Mouse (Mus musculus) embryo, embryonic 11 days (tissue): ENCODE measurements at regions not wholly inside any gene's neighbourhood (a gene's known extent, or its start where the extent isn't known, plus 50 kb on each side); places are given as distances from the start of the nearest gene placed in this dataset.
"Not testable (repeated sequence)": the region's sequence is repeated elsewhere in the genome, so short reads cannot be mapped to it uniquely, and the experiment has no call there.

ENCODE experiments used
- DNase-seq: peaks from one replicate; pipeline ENCODE4 v3.0.0-alpha.2; 2015

- no peak for DNase-seq
These were observed 515.7 kb upstream of the Stxbp6 start for GRCm38 (mm10) chr12:45590191-45590590.

DNA sequence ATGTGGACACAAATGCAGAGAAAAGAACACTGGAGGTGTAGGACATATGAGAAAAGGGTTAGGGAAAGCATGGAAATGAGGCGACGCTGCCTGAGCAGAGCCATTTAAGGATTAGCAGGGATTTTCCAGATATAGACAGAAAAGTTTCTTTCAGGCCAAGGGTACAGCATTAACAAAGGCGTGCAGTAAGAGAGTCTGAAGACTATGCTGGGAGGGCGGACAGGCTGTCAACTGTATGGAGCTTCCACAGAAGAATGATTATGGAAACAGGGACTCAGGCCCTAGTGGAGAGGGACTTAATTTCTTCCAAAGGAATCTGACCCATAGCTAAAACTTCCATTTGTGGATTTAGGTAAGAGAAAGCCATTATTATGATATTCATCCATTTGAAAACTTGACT is 511.3 kb upstream of the Stxbp6 start:
- DNase-seq, result no peak

DNA sequence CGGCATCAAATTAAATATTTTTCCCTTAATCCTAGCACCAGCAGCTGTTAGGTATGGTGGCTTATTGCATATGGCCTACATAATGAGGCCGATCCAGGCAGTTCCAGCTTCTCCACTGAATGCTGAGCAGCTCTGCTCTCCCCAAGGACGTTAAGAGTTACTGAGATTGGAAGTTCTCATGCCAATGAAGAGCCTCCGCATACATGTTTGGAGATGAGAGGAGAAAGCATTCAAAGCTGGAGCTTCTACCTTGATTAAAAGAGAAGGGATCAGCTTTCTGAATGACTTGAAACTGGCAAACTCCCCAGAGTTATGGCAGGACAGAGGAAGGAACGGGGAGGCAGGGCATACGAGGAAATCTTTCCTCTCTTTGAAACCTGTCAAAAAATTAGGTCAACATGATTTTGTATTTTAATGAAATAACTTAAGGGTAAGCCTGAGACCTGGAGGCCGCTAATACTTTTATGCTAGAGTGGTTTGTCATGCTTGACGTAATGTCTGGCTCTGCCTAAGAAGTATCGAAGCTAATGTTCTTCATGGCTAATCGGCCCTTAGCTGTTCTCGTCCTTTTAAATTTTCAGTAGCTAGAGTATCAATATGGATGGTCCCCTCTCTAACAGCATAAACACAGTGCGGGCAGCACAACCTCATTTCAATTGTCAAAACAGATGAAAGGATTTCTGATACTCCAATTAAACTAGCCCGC is 489.0 kb upstream of the Stxbp6 start:
- DNase-seq, result peak; percentile 19

DNA sequence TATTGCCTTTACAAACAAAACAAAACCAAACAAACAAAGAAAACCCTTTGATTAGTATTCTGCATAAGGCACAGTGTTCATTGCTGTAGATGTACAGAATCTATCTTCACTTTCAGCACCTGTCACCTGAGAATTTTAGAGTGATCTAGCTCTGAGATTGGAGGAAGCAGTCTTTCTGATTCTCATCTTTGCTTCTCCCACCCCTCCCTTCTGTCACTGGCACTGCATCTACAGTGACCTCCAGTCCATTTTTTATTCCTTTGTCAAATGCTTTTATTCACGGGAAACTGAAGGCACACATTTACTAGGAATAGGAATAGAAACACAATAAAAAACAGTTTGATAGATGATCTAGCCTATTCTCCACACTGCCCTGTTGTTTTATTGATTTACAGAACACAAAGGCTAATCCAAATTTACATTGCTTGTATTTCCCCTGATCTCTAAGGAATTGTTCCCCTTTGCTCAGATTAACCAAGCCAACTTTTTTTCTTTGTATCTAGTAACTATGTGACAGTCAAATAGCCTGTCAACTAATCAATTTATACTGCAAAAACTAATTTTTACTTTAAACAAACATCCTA is 488.2 kb upstream of the Stxbp6 start:
- no peak for DNase-seq

DNA sequence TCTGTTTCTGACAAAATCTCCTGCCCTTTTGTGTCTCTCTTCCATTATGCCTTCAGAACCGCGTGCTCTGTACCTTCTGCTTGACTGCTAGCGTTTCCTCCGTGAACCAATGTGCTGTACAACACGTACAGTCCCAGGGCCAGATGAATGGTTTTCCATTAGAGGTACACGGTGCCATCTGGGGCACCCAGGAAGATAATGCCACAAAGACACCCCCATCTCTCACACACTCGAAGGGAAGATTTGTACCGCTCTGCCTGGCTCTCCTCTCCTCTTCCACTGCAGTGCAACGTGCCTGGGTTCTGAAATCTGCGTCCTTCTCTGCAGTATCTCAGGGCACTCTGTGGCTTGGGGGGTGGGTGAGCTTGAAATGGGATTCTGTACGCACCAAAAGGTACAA is 487.4 kb upstream of the Stxbp6 start:
- no peak for DNase-seq

GRCm38 (mm10) chr12:45561362-45561761 is 486.9 kb upstream of the Stxbp6 start:
- no peak for DNase-seq

- DNase-seq, result not testable (repeated sequence)
These were observed 475.4 kb upstream of the Stxbp6 start for GRCm38 (mm10) chr12:45549906-45550305.

DNA sequence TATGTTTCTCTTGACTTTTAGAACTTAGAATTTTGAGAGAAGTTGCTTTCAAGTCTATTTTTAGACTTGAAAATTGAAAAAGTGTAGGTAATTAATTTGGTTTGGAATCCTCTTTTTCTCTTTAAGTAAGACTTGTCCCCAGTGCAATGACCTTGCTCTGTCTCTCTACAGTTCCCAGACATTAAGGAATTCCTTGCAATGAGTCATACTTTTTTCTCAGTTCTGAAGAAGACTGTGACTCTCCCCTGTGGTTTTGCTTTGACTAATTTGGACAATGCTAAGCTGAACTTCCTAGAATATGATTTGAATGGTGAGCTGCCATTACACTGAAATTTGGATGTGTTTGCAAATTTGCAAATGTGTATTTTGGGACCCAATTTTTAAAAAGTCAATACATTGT is 445.0 kb upstream of the Stxbp6 start:
- no peak for DNase-seq

- no peak for DNase-seq
These were observed 439.9 kb upstream of the Stxbp6 start for GRCm38 (mm10) chr12:45514459-45514858.

GRCm38 (mm10) chr12:45507400-45507982 is 433.0 kb upstream of the Stxbp6 start:
- DNase-seq, result peak; percentile 33

DNA sequence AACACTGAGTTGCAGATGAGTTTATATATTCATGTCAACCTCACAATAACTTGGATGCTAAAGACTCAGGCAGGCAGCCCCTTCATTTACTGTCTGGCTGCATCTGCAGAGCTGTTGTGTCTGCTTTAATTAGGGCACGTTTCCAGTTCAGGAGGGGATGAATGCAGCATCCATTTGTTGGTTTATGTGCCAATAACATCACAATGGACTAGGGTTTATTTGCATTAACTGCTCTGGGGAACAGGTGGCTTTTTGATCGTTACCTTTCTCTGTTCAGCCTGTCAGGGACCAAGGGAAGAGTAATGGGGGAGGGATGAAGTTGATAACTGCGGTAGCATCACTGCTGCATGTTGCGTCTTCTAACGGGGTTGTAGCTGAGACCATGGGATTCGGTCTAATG is 425.3 kb upstream of the Stxbp6 start:
- DNase-seq, result no peak

- DNase-seq, result no peak
These were observed 423.7 kb upstream of the Stxbp6 start for GRCm38 (mm10) chr12:45498230-45498629.

- DNase-seq, result no peak
These were observed 414.5 kb upstream of the Stxbp6 start for GRCm38 (mm10) chr12:45489029-45489428.

DNA sequence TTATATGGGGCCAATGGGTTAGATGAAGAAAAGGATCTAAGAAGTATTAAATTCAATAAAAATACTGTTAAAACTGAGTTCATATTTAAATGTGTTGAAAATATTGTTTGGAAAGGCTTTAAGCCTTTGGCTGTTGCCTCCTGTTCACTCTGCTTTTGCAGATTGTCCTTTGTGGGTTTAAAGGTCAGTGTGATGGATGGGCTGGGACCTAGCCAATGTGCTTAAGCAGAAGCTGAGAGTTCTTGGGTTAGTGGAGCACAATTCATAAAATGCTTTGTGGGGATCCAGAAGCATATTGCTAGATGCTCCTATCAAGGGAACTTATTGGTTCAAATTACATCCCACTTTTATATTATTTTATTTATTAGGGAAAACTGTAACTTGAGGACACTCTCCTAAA is 402.4 kb upstream of the Stxbp6 start:
- no peak for DNase-seq

- no peak for DNase-seq
These were observed 393.6 kb upstream of the Stxbp6 start for GRCm38 (mm10) chr12:45468093-45468492.

DNA sequence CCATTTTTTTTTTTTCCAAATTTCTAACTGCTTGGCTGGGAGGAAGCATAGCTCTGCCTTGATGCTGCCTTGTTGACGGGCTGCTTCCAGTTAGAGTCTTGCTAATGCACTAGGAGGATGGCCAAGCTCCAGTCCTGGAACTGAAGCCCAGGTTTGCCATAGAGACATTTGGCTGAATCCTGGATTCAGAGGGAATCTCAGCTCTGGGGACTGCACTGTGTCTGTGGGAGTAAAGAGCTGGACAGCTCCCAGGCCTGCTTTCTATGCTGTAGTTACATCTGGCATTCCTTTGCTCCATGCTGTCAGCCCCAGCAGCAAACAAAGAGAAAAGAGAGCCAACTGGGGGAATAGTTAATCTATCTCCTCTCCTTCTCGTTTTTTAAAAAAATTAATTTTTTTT is 392.5 kb upstream of the Stxbp6 start:
- DNase-seq, result peak; percentile 49

DNA sequence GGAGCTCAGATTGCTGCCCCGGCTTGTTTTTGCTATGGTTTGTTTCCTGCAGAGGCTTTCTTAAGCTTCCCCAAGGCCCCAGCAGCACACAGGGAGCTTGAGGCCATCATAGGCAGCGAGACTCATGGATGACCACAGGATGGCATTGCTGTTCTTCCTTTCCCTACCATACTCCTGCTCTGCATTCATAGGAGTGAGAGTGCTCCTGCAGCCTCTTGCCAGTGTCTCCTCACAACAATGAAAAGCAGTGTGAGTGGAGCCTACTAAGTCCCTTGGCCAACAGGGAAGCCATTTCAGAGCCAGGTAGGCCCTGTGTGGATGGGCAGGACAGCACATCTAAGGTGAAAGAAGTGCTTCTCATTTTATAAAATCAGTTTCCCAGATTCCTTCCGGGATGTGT is 391.6 kb upstream of the Stxbp6 start:
- DNase-seq, result peak; percentile 59

- DNase-seq, result no peak
These were observed 390.4 kb upstream of the Stxbp6 start for GRCm38 (mm10) chr12:45464952-45465351.

DNA sequence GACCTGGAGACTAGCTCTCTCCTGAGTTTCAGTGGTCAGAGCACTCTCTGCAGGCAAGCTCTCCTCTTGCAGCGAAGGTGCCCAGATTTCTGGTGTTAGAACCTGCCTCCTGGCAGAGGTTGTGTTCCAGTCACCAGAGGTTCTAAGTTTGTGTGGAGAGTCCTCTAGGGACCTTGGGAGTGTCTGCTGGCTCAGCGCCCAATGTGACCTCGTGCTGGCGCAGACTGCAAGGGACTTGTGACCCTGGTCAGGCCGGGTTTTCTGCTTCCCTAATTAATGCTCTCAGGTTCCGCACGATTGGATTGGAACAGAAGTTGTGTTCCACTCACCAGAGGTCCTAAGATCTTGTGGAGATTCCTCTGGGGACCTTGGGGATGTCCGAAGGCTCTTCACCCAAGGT is 384.2 kb upstream of the Stxbp6 start:
- DNase-seq, result not testable (repeated sequence)

DNA sequence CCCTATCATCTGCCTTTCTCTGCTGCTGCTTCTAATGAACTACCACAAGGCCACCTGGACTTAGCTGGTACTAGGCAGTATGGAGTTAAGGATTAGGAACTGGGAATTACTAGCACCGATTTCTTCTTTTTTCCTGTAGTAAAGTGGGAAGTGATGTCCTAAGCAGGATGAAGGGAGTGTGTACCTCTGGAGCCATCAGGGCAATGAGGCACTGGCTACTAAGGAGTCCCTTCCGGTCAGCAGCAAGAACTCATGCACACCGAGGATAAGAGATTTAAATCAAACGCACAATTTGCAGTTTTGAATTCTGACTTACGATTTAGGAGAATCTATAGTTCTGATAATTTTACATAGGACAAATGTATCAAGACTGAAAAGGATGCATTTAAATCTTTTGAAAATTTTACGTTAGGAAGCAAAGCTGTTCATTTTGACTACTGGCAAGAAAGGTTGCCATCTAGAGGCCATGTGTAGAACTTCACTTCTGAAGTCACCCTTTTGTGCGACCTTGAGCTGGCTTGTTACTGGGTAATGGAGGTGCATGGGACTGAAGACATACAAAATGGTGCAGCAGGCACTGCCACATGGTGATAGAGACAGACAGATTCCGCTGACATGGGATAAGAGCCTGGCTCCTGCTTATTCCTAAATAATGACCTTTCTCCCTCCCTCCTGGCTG is 369.1 kb upstream of the Stxbp6 start:
- DNase-seq, result peak; percentile 66

GRCm38 (mm10) chr12:45442474-45442873 is 368.0 kb upstream of the Stxbp6 start:
- DNase-seq, result peak; percentile 22

GRCm38 (mm10) chr12:45439745-45440144 is 365.2 kb upstream of the Stxbp6 start:
- no peak for DNase-seq

- no peak for DNase-seq
These were observed 362.8 kb upstream of the Stxbp6 start for GRCm38 (mm10) chr12:45437271-45437670.

- DNase-seq, result no peak
These were observed 324.9 kb upstream of the Stxbp6 start for GRCm38 (mm10) chr12:45399436-45399835.
